Mouse (Mus musculus) CH12.LX (cell line): ENCODE results near the gene Zbtb34. TPM values are rescaled to one million over a fixed set of nuclear protein-coding genes. Genes with fewer than 3 reads are reported as not detected.

Experiments
- DNase-seq: peaks from one replicate; pipeline ENCODE4 v3.0.0-alpha.2; 2013; ENCODE audit errors: extremely low read depth
- H3K27ac ChIP-seq: 2 replicates; pipeline ENCODE4 v1.5.1; 2012; ENCODE audit warnings: low read depth, mild to moderate bottlenecking, control low read depth, moderate library complexity; ENCODE audit not compliant: insufficient read depth
- H3K27me3 ChIP-seq: replicated peaks from 2 replicates; pipeline ENCODE3; 2012; ENCODE audit warnings: inconsistent platforms
- H3K36me3 ChIP-seq, 2 experiments: replicated peaks in 1 of 2; 2 replicates each; pipeline versions ENCODE3 to v1.6.1; 2012; ENCODE audit warnings: inconsistent platforms in 1 of 2, low read length in 1 of 2, mild to moderate bottlenecking in 1 of 2, mixed read lengths in 1 of 2, moderate library complexity in 1 of 2; ENCODE audit not compliant: control insufficient read depth in 1 of 2, insufficient read depth in 1 of 2
- H3K4me1 ChIP-seq, 2 experiments: 2 replicates each; pipeline ENCODE4 v1.6.1; 2012; ENCODE audit warnings: inconsistent platforms in 1 of 2, moderate library complexity in 1 of 2; ENCODE audit not compliant: insufficient read depth in 2 of 2, control insufficient read depth in 1 of 2
- H3K4me2 ChIP-seq: 2 replicates; pipeline ENCODE4 v1.6.1; 2012; ENCODE audit warnings: low read depth, mild to moderate bottlenecking, control low read depth; ENCODE audit not compliant: poor library complexity, insufficient read depth, severe bottlenecking
- H3K4me3 ChIP-seq, 3 experiments: fragments of 150-350 bp in 1 of 3; sonication (generic) in 1 of 3; replicated peaks in 1 of 3; 2 replicates each; pipeline versions ENCODE3 to v1.5.1; 2011 to 2012; ENCODE audit warnings: low read depth in 2 of 3, low read length in 2 of 3, mild to moderate bottlenecking in 2 of 3, moderate library complexity in 2 of 3, control low read depth in 1 of 3, improper control_type of control experiment in 1 of 3, inconsistent platforms in 1 of 3, mixed read lengths in 1 of 3; ENCODE audit not compliant: poor library complexity in 1 of 3
- H3K79me2 ChIP-seq: replicated peaks from 2 replicates; pipeline ENCODE4 v1.6.1; 2012; ENCODE audit warnings: mild to moderate bottlenecking, moderate library complexity; ENCODE audit not compliant: control insufficient read depth, poor library complexity, insufficient read depth, severe bottlenecking; ENCODE audit errors: extremely low read depth
- H3K9ac ChIP-seq: 2 replicates; pipeline ENCODE4 v1.6.1; 2012; ENCODE audit warnings: low read depth, mild to moderate bottlenecking, control low read depth, moderate library complexity; ENCODE audit not compliant: insufficient read depth
- H3K9me3 ChIP-seq: replicated peaks from 2 replicates; pipeline ENCODE3; 2012; ENCODE audit warnings: low read length, inconsistent platforms, mixed read lengths
- CTCF ChIP-seq, 2 experiments: IDR thresholded peaks in 1 of 2; conservative IDR thresholded peaks in 1 of 2; 2 replicates each; pipeline ENCODE4 v1.5.1; 2011 to 2012; ENCODE audit warnings: low read depth in 2 of 2, low read length in 2 of 2, improper control_type of control experiment in 1 of 2, inconsistent platforms in 1 of 2, mild to moderate bottlenecking in 1 of 2, moderate library complexity in 1 of 2
- ETS1 ChIP-seq: conservative IDR thresholded peaks from 2 replicates; pipeline ENCODE4 v1.6.1; 2012; ENCODE audit warnings: low read depth, mild to moderate bottlenecking, inconsistent platforms, low read length, improper control_type of control experiment, moderate library complexity
- GABPA ChIP-seq: IDR thresholded peaks from 2 replicates; pipeline ENCODE4 v1.6.1; 2012; ENCODE audit warnings: low read depth, low read length, improper control_type of control experiment, inconsistent platforms; ENCODE audit not compliant: insufficient replicate concordance
- MAFK ChIP-seq: IDR thresholded peaks from 2 replicates; pipeline ENCODE4 v1.6.1; 2011; ENCODE audit warnings: low read length, improper control_type of control experiment; ENCODE audit not compliant: insufficient replicate concordance
- MAX ChIP-seq: IDR thresholded peaks from 2 replicates; pipeline ENCODE4 v1.6.1; 2011; ENCODE audit warnings: low read length, improper control_type of control experiment
- MEF2A ChIP-seq: IDR thresholded peaks from 2 replicates; pipeline ENCODE4 v1.6.1; 2014; ENCODE audit warnings: low read depth, mild to moderate bottlenecking, inconsistent platforms, low read length, improper control_type of control experiment, borderline replicate concordance
- MYC ChIP-seq: IDR thresholded peaks from 2 replicates; pipeline ENCODE4 v1.6.1; 2011; ENCODE audit warnings: low read depth, mild to moderate bottlenecking, improper control_type of control experiment, low read length
- NELFE ChIP-seq: IDR thresholded peaks from 2 replicates; pipeline ENCODE4 v1.6.1; 2011; ENCODE audit warnings: low read depth, low read length, improper control_type of control experiment
- PAX5 ChIP-seq: IDR thresholded peaks from 2 replicates; pipeline ENCODE4 v1.6.1; 2012; ENCODE audit warnings: low read length, inconsistent platforms, mixed read lengths
- POLR2A ChIP-seq: IDR thresholded peaks from 2 replicates; pipeline ENCODE4 v1.6.1; 2011; ENCODE audit warnings: low read depth, mild to moderate bottlenecking, improper control_type of control experiment, low read length
- RAD21 ChIP-seq: IDR thresholded peaks from 2 replicates; pipeline ENCODE4 v1.6.1; 2011; ENCODE audit warnings: low read depth, mild to moderate bottlenecking, low read length, improper control_type of control experiment, moderate library complexity
- SIN3A ChIP-seq: IDR thresholded peaks from 2 replicates; pipeline ENCODE4 v1.6.1; 2012; ENCODE audit warnings: low read length, improper control_type of control experiment, inconsistent platforms
- TBP ChIP-seq: conservative IDR thresholded peaks from 2 replicates; pipeline ENCODE4 v1.6.1; 2011; ENCODE audit warnings: low read depth, low read length, improper control_type of control experiment
- TCF12 ChIP-seq: IDR thresholded peaks from 2 replicates; pipeline ENCODE4 v1.6.1; 2014; ENCODE audit warnings: low read depth, mild to moderate bottlenecking, inconsistent platforms, low read length, improper control_type of control experiment
- UBTF ChIP-seq: IDR thresholded peaks from 2 replicates; pipeline ENCODE4 v1.6.1; 2012; ENCODE audit warnings: low read depth, mild to moderate bottlenecking, inconsistent platforms, low read length, improper control_type of control experiment, moderate library complexity
- ZNF384 ChIP-seq: IDR thresholded peaks from 2 replicates; pipeline ENCODE4 v1.6.1; 2012; ENCODE audit warnings: low read depth, low read length, improper control_type of control experiment, inconsistent platforms
- dilution Hi-C: fragments of 300-500 bp; cut with MboI; formaldehyde crosslinking; loops from 2 replicates; pipeline ENCODE4 v1.14.3; 2020; ENCODE audit warnings: low sequenced_read_pairs; ENCODE audit not compliant: extremely low pct_unique_long_range_greater_than_20kb, extremely low pct_ligation_motif_present
- in situ Hi-C: fragments of 300-500 bp; cut with MboI; formaldehyde crosslinking; loops from 3 replicates; pipeline ENCODE4 v1.14.3; 2019; ENCODE audit warnings: low sequenced_read_pairs, low pct_ligation_motif_present, low pct_unique_long_range_greater_than_20kb, mixed read lengths
- polyA plus RNA-seq: library from polyadenylated mRNA; unstranded; fragments of >175 nt; gene quantifications from 2 replicates; pipeline ENCODE4 v1.2.1, GENCODE M21; 2012; ENCODE audit warnings: low read depth; ENCODE audit not compliant: insufficient read length
- total RNA-seq, 2 experiments: library from RNA; depleted of rRNA; stranded (reverse); fragments of 300-350 nt in 1 of 2; fragments of >200 nt in 1 of 2; gene quantifications; 2 replicates each; pipeline ENCODE4 v1.2.3; 2012 to 2014

The Zbtb34 gene
- total and polyA plus RNA-seq, 3 experiments: 3.4 to 5.8 (median 5.0) TPM

- Histone ChIP-seq H3K4me1 (peaks cover 3 to 22% of the 10 kb centered on the region in 2 experiments), H3K4me2 (no peak overlapping the region), H3K79me2 (peaks cover 6% of the 10 kb centered on the region; the same call in 1 of the 2 replicates), H3K36me3 (peaks cover 0 to 8% of the 10 kb centered on the region in 2 experiments), H3K27ac (no peak overlapping the region), H3K27me3 (no peaks in the 10 kb centered on the region), H3K9me3 (no peaks in the 10 kb centered on the region), H3K4me3 (no peak overlapping the region), H3K9ac (no peak overlapping the region)
- TF ChIP-seq CTCF (conservative IDR thresholded peaks at IDR 0.05 in 1 of 2, IDR thresholded peaks at IDR 0.05 in 1 of 2; ENCODE audit: low read depth in 2 of 2, low read length in 2 of 2) (peak; percentile 33 to 73; a peak in 3 of 4 replicates), RAD21 (peak; percentile 35), NELFE (no peak)
- in situ Hi-C loops (no loop called here), dilution Hi-C loops (no loop called here)
- DNase-seq: peak; percentile 82
Observed at GRCm38 (mm10) chr2:33432877-33433276, 1.8 kb upstream of the Zbtb34 start.

DNA sequence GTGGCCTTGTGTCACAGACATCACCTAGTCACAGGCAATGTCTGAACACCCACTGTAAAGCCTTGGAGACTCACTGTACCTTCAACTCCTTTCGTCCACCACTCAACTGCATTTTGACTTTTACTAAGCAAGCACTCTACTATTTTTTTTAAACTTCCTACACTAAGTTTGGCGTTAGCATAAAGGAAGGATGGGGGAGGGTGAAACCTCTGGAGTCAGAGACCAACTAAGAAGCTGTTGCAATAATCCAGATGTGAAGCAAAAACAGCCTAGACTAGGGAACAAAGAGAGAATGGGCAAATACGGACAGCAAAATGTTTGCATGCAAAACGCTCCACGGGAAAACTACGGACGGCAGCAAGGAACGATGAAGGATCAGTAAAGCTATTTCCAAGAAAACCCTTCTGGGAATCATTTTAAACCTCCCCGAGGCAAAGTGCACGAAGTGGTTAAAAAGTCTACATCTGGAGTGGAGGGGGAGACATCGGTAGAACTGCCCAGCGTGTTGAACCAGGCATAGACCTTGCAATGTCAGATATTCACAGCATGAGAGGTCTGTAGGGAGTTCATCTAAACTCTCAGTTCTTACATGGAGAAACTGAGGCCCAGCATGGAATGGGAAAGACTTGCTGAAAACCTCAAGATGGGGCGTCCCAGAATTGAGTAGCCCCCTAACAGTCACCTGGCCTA lies 898 bp downstream of the Zbtb34 start:
- H3K79me2 ChIP-seq: peaks cover 6% of the 10 kb centered on the region; the same call in 1 of the 2 replicates
- dilution Hi-C loops (no loop called here), in situ Hi-C loops (no loop called here)
- DNase-seq: no peak
- TF ChIP-seq SIN3A: 0 out of 2 replicates have a peak, but pooled peaks have one; percentile 17
- TF ChIP-seq ZNF384: peak; percentile 26; the same call in 1 of the 2 replicates
- TF ChIP-seq MEF2A: no peak
- H3K27me3 ChIP-seq: no peaks in the 10 kb centered on the region
- H3K4me1 ChIP-seq: peaks cover 3 to 40% of the 10 kb centered on the region in 2 experiments
- no peaks in the 10 kb centered on the region for H3K9me3 ChIP-seq
- peak overlapping the region; percentile 95 for H3K9ac ChIP-seq
- no peak overlapping the region for H3K27ac ChIP-seq
- peak overlapping the region; percentile 97 for H3K4me2 ChIP-seq
- H3K4me3 ChIP-seq: peak overlapping the region; percentile 84 to 100 (median 99)
- H3K36me3 ChIP-seq: peaks cover 8 to 28% of the 10 kb centered on the region in 2 experiments

DNA sequence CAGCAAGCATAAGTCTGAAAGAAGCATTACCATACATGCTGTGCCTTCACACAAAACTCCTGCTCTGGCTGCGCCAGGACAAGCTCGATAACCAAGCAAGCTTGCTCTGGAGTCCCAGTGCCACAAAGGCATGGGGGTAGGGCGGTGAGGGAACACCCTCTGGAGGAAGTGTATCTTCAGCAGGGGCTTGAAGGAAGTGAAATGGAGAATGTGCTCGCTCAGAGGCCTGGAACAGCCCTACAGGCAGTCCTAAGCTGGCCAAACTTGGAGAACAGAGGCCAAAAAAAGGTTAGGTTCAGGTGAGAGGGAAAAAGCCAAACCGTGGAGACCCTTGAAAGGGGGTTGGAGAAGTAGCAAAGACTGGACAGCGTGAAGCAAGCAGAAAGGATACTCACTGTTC lies 1.8 kb downstream of the Zbtb34 start:
- Histone ChIP-seq H3K27ac (no peak overlapping the region), H3K4me3 (peak overlapping the region; percentile 84 to 100 (median 99)), H3K79me2 (peaks cover 6% of the 10 kb centered on the region; the same call in 1 of the 2 replicates), H3K4me1 (peaks cover 3 to 40% of the 10 kb centered on the region in 2 experiments), H3K4me2 (peak overlapping the region; percentile 97), H3K9ac (peak overlapping the region; percentile 30; the same call in 1 of the 2 replicates), H3K9me3 (no peaks in the 10 kb centered on the region), H3K27me3 (no peaks in the 10 kb centered on the region), H3K36me3 (peaks cover 8 to 30% of the 10 kb centered on the region in 2 experiments)
- peak; percentile 64 for DNase-seq
- in situ Hi-C loops: no loop called here
- TF ChIP-seq CTCF (conservative IDR thresholded peaks at IDR 0.05 in 1 of 2, IDR thresholded peaks at IDR 0.05 in 1 of 2; ENCODE audit: low read depth in 2 of 2, low read length in 2 of 2) (no peak), PAX5 (no peak), ETS1 (no peak), UBTF (no peak), MAX (no peak), ZNF384 (no peak), MAFK (no peak), NELFE (no peak), TCF12 (no peak), RAD21 (no peak), POLR2A (0 out of 2 replicates have a peak, but pooled peaks have one; percentile 34), TBP (0 out of 2 replicates have a peak, but pooled peaks have one; percentile 39), MYC (no peak), GABPA (no peak)
- dilution Hi-C loops: no loop called here
